Mouse (Mus musculus): ENCODE data around the gene Pstk.

- TF ChIP-seq CTCF (IDR thresholded peaks at IDR 0.05; ENCODE audit: borderline replicate concordance, extremely low read depth, insufficient read depth, insufficient read length) (no peak), POLR2A (IDR thresholded peaks at IDR 0.05; ENCODE audit: borderline replicate concordance, extremely low read depth, insufficient read depth, insufficient read length, poor library complexity, severe bottlenecking) (peak; percentile 36; the same call in 1 of the 2 replicates)
Measured at GRCm38 (mm10) chr7:131362615-131363300, 8.2 kb upstream of the Pstk start, which contains the start of gene 2310057M21Rik.
